Mouse (Mus musculus): ENCODE data around the gene S100a1.

DNA sequence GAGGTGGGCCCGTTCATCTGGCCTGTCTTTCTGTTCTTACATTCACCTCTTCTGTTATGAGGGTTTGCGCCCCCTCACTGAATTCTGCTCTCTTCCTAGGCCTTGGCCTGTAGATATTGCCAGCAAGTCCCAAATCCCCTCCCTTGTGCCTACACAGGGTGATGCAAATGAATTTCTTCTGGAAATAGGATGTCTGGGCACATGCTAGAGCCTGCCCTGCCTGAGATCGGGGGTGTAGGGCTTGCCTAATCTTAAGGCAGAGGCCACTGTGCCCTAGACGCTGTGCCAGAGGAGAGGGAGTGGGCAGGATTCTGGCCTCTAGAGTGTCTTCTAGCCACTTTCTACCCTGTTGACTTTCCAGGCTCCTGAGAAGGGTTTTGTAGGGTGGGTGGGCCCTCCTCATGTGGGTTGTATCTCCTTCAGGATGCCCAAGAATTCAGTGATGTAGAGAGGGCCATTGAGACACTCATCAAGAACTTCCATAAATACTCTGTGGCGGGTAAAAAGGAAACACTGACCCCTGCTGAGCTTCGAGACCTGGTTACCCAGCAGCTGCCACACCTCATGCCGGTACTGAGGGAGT, 13.2 kb upstream of the S100a1 start:
- TF ChIP-seq POLR2A (IDR thresholded peaks at IDR 0.05; ENCODE audit: borderline replicate concordance, low read depth, low read length) (no peak), CTCF (IDR thresholded peaks at IDR 0.05; ENCODE audit: low read depth, low read length) (no peak)
